Mouse (Mus musculus) intestine, embryonic 16.5 days (tissue): Measurements from ENCODE around the gene Gm36210. TPM values are rescaled to one million over a fixed set of nuclear protein-coding genes. Genes with fewer than 3 reads are reported as not detected.

Experiments
- polyA plus RNA-seq: library from polyadenylated mRNA; unstranded; fragments of >200 nt; fragmentation: Nextera tagmentation; extraction: Ambion mirVana; gene quantifications from 2 replicates; pipeline ENCODE4 v1.2.1, GENCODE M21; 2015

Gene Gm36210
- polyA plus RNA-seq, 1 experiment from 2014 or later = not detected

Other genes starting within 250 kb of the Gm36210 start
- gene Ppp6r1, start 247.5 kb downstream of the Gm36210 start, polyA plus RNA-seq = 2.6 and 2.9 TPM in 2 replicates
- gene Hspbp1, start 221.4 kb downstream of the Gm36210 start, polyA plus RNA-seq = 84.9 and 95.4 TPM in 2 replicates
- 0.86 and 1.4 TPM in 2 replicates for gene Brsk1, start 215.9 kb downstream of the Gm36210 start, polyA plus RNA-seq
- 4.4 and 5.4 TPM in 2 replicates for gene Tmem150b, start 181.3 kb downstream of the Gm36210 start, polyA plus RNA-seq
- 66.7 and 76.0 TPM in 2 replicates for gene Kmt5c, start 166.4 kb downstream of the Gm36210 start, polyA plus RNA-seq
- 38.1 and 50.6 TPM in 2 replicates for gene Cox6b2, start 153.4 kb downstream of the Gm36210 start, polyA plus RNA-seq
- not detected in 2 replicates for gene Fam71e2, start 135.2 kb downstream of the Gm36210 start, polyA plus RNA-seq
- gene Il11, start 123.7 kb downstream of the Gm36210 start, polyA plus RNA-seq = 0.09 TPM in 1 of 2 replicates, not detected in the other
- gene Tmem190, start 123.6 kb downstream of the Gm36210 start, polyA plus RNA-seq = 0.75 and 1.0 TPM in 2 replicates
- 32.8 and 35.9 TPM in 2 replicates for gene Tmem238, start 116.9 kb downstream of the Gm36210 start, polyA plus RNA-seq
- 320 and 345 TPM in 2 replicates for gene Rpl28, start 113.6 kb downstream of the Gm36210 start, polyA plus RNA-seq
- 238 and 256 TPM in 2 replicates for gene Ube2s, start 93.9 kb downstream of the Gm36210 start, polyA plus RNA-seq
- gene Shisa7, start 61.8 kb downstream of the Gm36210 start, polyA plus RNA-seq = 0.12 and 0.15 TPM in 2 replicates
- 17.8 and 22.9 TPM in 2 replicates for gene Isoc2b, start 36.3 kb downstream of the Gm36210 start, polyA plus RNA-seq
- 1.4 TPM in 2 replicates for gene Isoc2a, start 29.4 kb downstream of the Gm36210 start, polyA plus RNA-seq
- 2.7 TPM in 2 replicates for gene Zfp628, start 8.7 kb upstream of the Gm36210 start, polyA plus RNA-seq
- gene Nat14, start 15.5 kb upstream of the Gm36210 start, polyA plus RNA-seq = 3.1 and 3.6 TPM in 2 replicates
- gene Ssc5d, start 19.3 kb upstream of the Gm36210 start, polyA plus RNA-seq = 3.6 and 3.7 TPM in 2 replicates
- gene Sbk2, start 57.9 kb upstream of the Gm36210 start, polyA plus RNA-seq = 0.56 and 0.58 TPM in 2 replicates
- not detected in 2 replicates for gene Sbk3, start 64.7 kb upstream of the Gm36210 start, polyA plus RNA-seq
- gene Zfp579, start 89.6 kb upstream of the Gm36210 start, polyA plus RNA-seq = 20.3 and 21.7 TPM in 2 replicates
- 24.3 and 27.3 TPM in 2 replicates for gene Zfp524, start 107.9 kb upstream of the Gm36210 start, polyA plus RNA-seq
- gene Fiz1, start 108.2 kb upstream of the Gm36210 start, polyA plus RNA-seq = 25.4 and 27.1 TPM in 2 replicates
- 3.6 and 4.7 TPM in 2 replicates for gene Gm44973, start 109.0 kb upstream of the Gm36210 start, polyA plus RNA-seq
- gene Zfp865, start 113.9 kb upstream of the Gm36210 start, polyA plus RNA-seq = 3.5 and 4.0 TPM in 2 replicates
- 10.1 and 13.7 TPM in 2 replicates for gene Ccdc106, start 114.0 kb upstream of the Gm36210 start, polyA plus RNA-seq
- gene 4632433K11Rik, start 127.6 kb upstream of the Gm36210 start, polyA plus RNA-seq = not detected in 2 replicates
- gene Zfp784, start 131.9 kb upstream of the Gm36210 start, polyA plus RNA-seq = 7.9 and 8.0 TPM in 2 replicates
- 18.2 and 20.2 TPM in 2 replicates for gene Zfp580, start 145.0 kb upstream of the Gm36210 start, polyA plus RNA-seq
- gene U2af2, start 155.6 kb upstream of the Gm36210 start, polyA plus RNA-seq = 107 and 112 TPM in 2 replicates
- 75.0 and 87.4 TPM in 2 replicates for gene Epn1, start 173.7 kb upstream of the Gm36210 start, polyA plus RNA-seq
- gene Rfpl4, start 210.4 kb upstream of the Gm36210 start, polyA plus RNA-seq = not detected in 2 replicates
- 0.67 and 0.80 TPM in 2 replicates for gene Rasl2-9, start 219.4 kb upstream of the Gm36210 start, polyA plus RNA-seq
- gene Vmn1r55, start 243.2 kb upstream of the Gm36210 start, polyA plus RNA-seq = not detected in 2 replicates